ENCODE assay signal across 8 mouse cellular contexts in genomic region chr1:91397927-91398259, GRCm38 (mm10). TPM values are rescaled to one million over a fixed set of nuclear protein-coding genes. Genes with fewer than 3 reads are reported as not detected.
DNase-seq lines count a peak whose midpoint lies in the region; ATAC-seq and TF ChIP-seq lines count a peak whose summit lies in the region.

No protein-coding gene starts in this region.

- under 1% methylated on average over 12 of the region's 12 CpGs for WGBS in lung, embryonic 14.5 days
- under 1% methylated on average over 12 of the region's 12 CpGs for WGBS in hindbrain, embryonic 10.5 days
- 2% methylated on average over 12 of the region's 12 CpGs for WGBS in liver, embryonic 16.5 days (ENCODE audit: insufficient replicate concordance)

- no peak for ATAC-seq in lung, embryonic 14.5 days (ENCODE audit: insufficient read depth)
- ATAC-seq in liver, embryonic 16.5 days (ENCODE audit: low read depth) = no peak

- no peak for TF ChIP-seq CTCF in lung, embryonic 14.5 days (IDR thresholded peaks at IDR 0.05; ENCODE audit: low read depth)

- peaks cover 13% of the 10 kb centered on the region; the same call in 1 of the 2 replicates for H3K4me1 ChIP-seq in lung, embryonic 14.5 days (ENCODE audit: insufficient read depth)
- H3K4me1 ChIP-seq in brown adipose tissue, adult 24 weeks (ENCODE audit: control insufficient read depth, insufficient read depth, insufficient read length, low read length) = peaks cover 9% of the 10 kb centered on the region; the same call in 1 of the 2 replicates
- H3K4me1 ChIP-seq in hindbrain, embryonic 10.5 days (replicated peaks) = peaks cover 27% of the 10 kb centered on the region
- peaks cover 19% of the 10 kb centered on the region for H3K4me1 ChIP-seq in liver, embryonic 16.5 days (ENCODE audit: control insufficient read depth, low read depth, low read length)

- H3K4me3 ChIP-seq in lung, embryonic 14.5 days (ENCODE audit: low read depth, low read length) = peak overlapping the region; percentile 89
- peak overlapping the region; percentile 96 for H3K4me3 ChIP-seq in brown adipose tissue, adult 24 weeks (ENCODE audit: insufficient read depth, low read depth, low read length)
- peak overlapping the region; percentile 87 for H3K4me3 ChIP-seq in hindbrain, embryonic 10.5 days
- peak overlapping the region; percentile 93 for H3K4me3 ChIP-seq in liver, embryonic 16.5 days (ENCODE audit: low read depth, low read length)

- H3K36me3 ChIP-seq in lung, embryonic 14.5 days (ENCODE audit: insufficient read depth) = peaks cover 20% of the 10 kb centered on the region; the same call in 1 of the 2 replicates
- peaks cover 42% of the 10 kb centered on the region for H3K36me3 ChIP-seq in hindbrain, embryonic 10.5 days
- peaks cover 10% of the 10 kb centered on the region for H3K36me3 ChIP-seq in liver, embryonic 16.5 days (ENCODE audit: control insufficient read depth, insufficient read depth)

- DNase-seq in lung, embryonic 14.5 days = no peak
- DNase-seq in lung, adult 18-20 months = no peak
- no peak for DNase-seq in hindbrain, embryonic 10.5 days (ENCODE audit: low spot score)
- DNase-seq in Muller cell, postnatal 12 days (ENCODE audit: inconsistent ontology term) = no peak
- DNase-seq in left cerebral cortex, postnatal 14 days (ENCODE audit: low spot score in 2 of 2) = no peak
- DNase-seq in layer of hippocampus, postnatal 36 days = no peak

- H3K9ac ChIP-seq in lung, embryonic 14.5 days = peak overlapping the region; percentile 89
- peak overlapping the region; percentile 95 for H3K9ac ChIP-seq in liver, embryonic 16.5 days (ENCODE audit: low read depth, low read length)

- intact Hi-C loops in left cerebral cortex, postnatal 14 days (cut with DNase I) = no loop called here

- H3K27me3 ChIP-seq in lung, embryonic 14.5 days (ENCODE audit: insufficient read depth, low read length) = no peaks in the 10 kb centered on the region
- no peaks in the 10 kb centered on the region for H3K27me3 ChIP-seq in hindbrain, embryonic 10.5 days (ENCODE audit: insufficient read depth, poor library complexity, severe bottlenecking)
- no peaks in the 10 kb centered on the region for H3K27me3 ChIP-seq in liver, embryonic 16.5 days (ENCODE audit: control insufficient read depth, insufficient read depth, low read depth, low read length)

- peak overlapping the region; percentile 82; the same call in 1 of the 2 replicates for H3K27ac ChIP-seq in lung, embryonic 14.5 days (ENCODE audit: low read depth)
- peak overlapping the region; percentile 58; the same call in 1 of the 2 replicates for H3K27ac ChIP-seq in brown adipose tissue, adult 24 weeks (replicated peaks; ENCODE audit: low read depth, low read length)
- peak overlapping the region; percentile 98 for H3K27ac ChIP-seq in hindbrain, embryonic 10.5 days
- H3K27ac ChIP-seq in liver, embryonic 16.5 days (ENCODE audit: low read length) = peak overlapping the region; percentile 86

- peak overlapping the region; percentile 93 for H3K4me2 ChIP-seq in lung, embryonic 14.5 days
- peak overlapping the region; percentile 84 for H3K4me2 ChIP-seq in liver, embryonic 16.5 days (ENCODE audit: low read depth, low read length)

- H3K9me3 ChIP-seq in lung, embryonic 14.5 days (ENCODE audit: low read depth, low read length) = no peaks in the 10 kb centered on the region
- H3K9me3 ChIP-seq in hindbrain, embryonic 10.5 days = no peaks in the 10 kb centered on the region
- H3K9me3 ChIP-seq in liver, embryonic 16.5 days (replicated peaks; ENCODE audit: control insufficient read depth, low read length) = no peaks in the 10 kb centered on the region

RNA-seq across cellular contexts. Expression of gene Ilkap, which starts 0.7 kb away (rescaled TPM):
- polyA plus RNA-seq in lung, embryonic 14.5 days (2014; fragmentation: Nextera tagmentation; extraction: Ambion mirVana) = 140 and 144 TPM in 2 replicates
- polyA plus RNA-seq in brown adipose tissue, adult 24 weeks (2012; ENCODE audit: insufficient read depth, insufficient read length, missing spikeins) = 37.9 and 39.9 TPM in 2 replicates
- polyA plus RNA-seq in hindbrain, embryonic 10.5 days (2016; fragmentation: Nextera tagmentation; extraction: Ambion mirVana) = 165 and 173 TPM in 2 replicates
- 57.6 and 63.2 TPM in 2 replicates for polyA plus RNA-seq in liver, embryonic 16.5 days (2015; fragmentation: Nextera tagmentation; extraction: Ambion mirVana)
- 10 to 100 TPM; 49.9 to 56.0 TPM for total RNA-seq in left cerebral cortex, postnatal 14 days (2021)
- total RNA-seq in layer of hippocampus, postnatal 36 days (2021) = 10 to 100 TPM; 65.3 to 70.8 TPM

RNA-seq across cellular contexts. Expression of gene Hes6, which starts 15.9 kb away (rescaled TPM):
- polyA plus RNA-seq in lung, embryonic 14.5 days (2014; fragmentation: Nextera tagmentation; extraction: Ambion mirVana) = 53.7 and 56.4 TPM in 2 replicates
- 7.8 and 10.9 TPM in 2 replicates for polyA plus RNA-seq in brown adipose tissue, adult 24 weeks (2012; ENCODE audit: insufficient read depth, insufficient read length, missing spikeins)
- polyA plus RNA-seq in hindbrain, embryonic 10.5 days (2016; fragmentation: Nextera tagmentation; extraction: Ambion mirVana) = 285 and 401 TPM in 2 replicates
- 18.6 and 19.7 TPM in 2 replicates for polyA plus RNA-seq in liver, embryonic 16.5 days (2015; fragmentation: Nextera tagmentation; extraction: Ambion mirVana)
- total RNA-seq in left cerebral cortex, postnatal 14 days (2021) = 10 to 100 TPM; 16.5 to 21.0 TPM
- total RNA-seq in layer of hippocampus, postnatal 36 days (2021) = 10 to 100 TPM; 14.1 to 15.2 TPM

RNA-seq across cellular contexts. Expression of gene Erfe, which starts 31.7 kb away (rescaled TPM):
- 2.7 TPM in 2 replicates for polyA plus RNA-seq in lung, embryonic 14.5 days (2014; fragmentation: Nextera tagmentation; extraction: Ambion mirVana)
- not detected in 2 replicates for polyA plus RNA-seq in brown adipose tissue, adult 24 weeks (2012; ENCODE audit: insufficient read depth, insufficient read length, missing spikeins)
- polyA plus RNA-seq in hindbrain, embryonic 10.5 days (2016; fragmentation: Nextera tagmentation; extraction: Ambion mirVana) = 0.85 and 1.7 TPM in 2 replicates
- 2.5 and 3.9 TPM in 2 replicates for polyA plus RNA-seq in liver, embryonic 16.5 days (2015; fragmentation: Nextera tagmentation; extraction: Ambion mirVana)
- total RNA-seq in left cerebral cortex, postnatal 14 days (2021) = under 1 TPM; 0.15 to 0.34 TPM
- total RNA-seq in layer of hippocampus, postnatal 36 days (2021) = not detected

RNA-seq across cellular contexts. Expression of gene Klhl30, which starts 47.1 kb away (rescaled TPM):
- 0.08 and 1.3 TPM in 2 replicates for polyA plus RNA-seq in lung, embryonic 14.5 days (2014; fragmentation: Nextera tagmentation; extraction: Ambion mirVana)
- 0.32 and 0.71 TPM in 2 replicates for polyA plus RNA-seq in brown adipose tissue, adult 24 weeks (2012; ENCODE audit: insufficient read depth, insufficient read length, missing spikeins)
- polyA plus RNA-seq in hindbrain, embryonic 10.5 days (2016; fragmentation: Nextera tagmentation; extraction: Ambion mirVana) = 0.35 and 0.47 TPM in 2 replicates
- 0.15 and 0.46 TPM in 2 replicates for polyA plus RNA-seq in liver, embryonic 16.5 days (2015; fragmentation: Nextera tagmentation; extraction: Ambion mirVana)
- under 1 TPM in 1 of 2 experiments, not detected in 1; 0.11 TPM for total RNA-seq in left cerebral cortex, postnatal 14 days (2021)
- total RNA-seq in layer of hippocampus, postnatal 36 days (2021) = not detected
